Mouse (Mus musculus): ENCODE data around the gene Tmem231. TPM values are rescaled to one million over a fixed set of nuclear protein-coding genes. Genes with fewer than 3 reads are reported as not detected.

The Tmem231 gene
- total and polyA plus RNA-seq, 2 experiments from 2014 or later: 1.2 to 1.6 TPM

- DNase-seq (ENCODE audit: low spot score) (no peak), ATAC-seq (ENCODE audit: insufficient read depth, low read depth) (no peak)
- no peaks in the 10 kb centered on the region for H3K36me3 ChIP-seq (replicated peaks; ENCODE audit: control insufficient read depth, insufficient read depth, low read length)
- no peaks in the 10 kb centered on the region for H3K4me1 ChIP-seq (ENCODE audit: control insufficient read depth, insufficient read depth)
- H3K27me3 ChIP-seq (ENCODE audit: control insufficient read depth, insufficient read depth, low read length): no peaks in the 10 kb centered on the region
- 88% methylated on average over 4 of the region's 4 CpGs for WGBS
- H3K27ac ChIP-seq (ENCODE audit: low read depth): no peak overlapping the region
- TF ChIP-seq EP300 (IDR thresholded peaks at IDR 0.05; ENCODE audit: low read depth) (no peak), CTCF (IDR thresholded peaks at IDR 0.05; ENCODE audit: low read depth) (no peak)
- no peak overlapping the region for H3K4me2 ChIP-seq (ENCODE audit: low read depth, low read length)
- no peaks in the 10 kb centered on the region for H3K9me3 ChIP-seq (replicated peaks; ENCODE audit: control insufficient read depth, low read length)
- no peak overlapping the region for H3K9ac ChIP-seq (replicated peaks; ENCODE audit: low read depth, low read length)
- H3K4me3 ChIP-seq (ENCODE audit: low read depth, low read length): no peak overlapping the region
These were observed 50.1 kb downstream of the Tmem231 start for GRCm38 (mm10) chr8:111883615-111884014.

GRCm38 (mm10) chr8:111881591-111881990 is 52.1 kb downstream of the Tmem231 start:
- TF ChIP-seq CTCF (IDR thresholded peaks at IDR 0.05; ENCODE audit: low read depth) (peak; percentile 84), EP300 (IDR thresholded peaks at IDR 0.05; ENCODE audit: low read depth) (no peak)
- Histone ChIP-seq H3K27me3 (ENCODE audit: control insufficient read depth, insufficient read depth, low read length) (no peaks in the 10 kb centered on the region), H3K9ac (replicated peaks; ENCODE audit: low read depth, low read length) (no peak overlapping the region), H3K4me1 (ENCODE audit: control insufficient read depth, insufficient read depth) (no peaks in the 10 kb centered on the region), H3K27ac (ENCODE audit: low read depth) (no peak overlapping the region), H3K36me3 (replicated peaks; ENCODE audit: control insufficient read depth, insufficient read depth, low read length) (no peaks in the 10 kb centered on the region), H3K9me3 (replicated peaks; ENCODE audit: control insufficient read depth, low read length) (0 out of 2 replicates have a peak, but pooled peaks cover 3% of the 10 kb centered on the region), H3K4me2 (ENCODE audit: low read depth, low read length) (no peak overlapping the region), H3K4me3 (ENCODE audit: low read depth, low read length) (no peak overlapping the region)
- 0% methylated on average over 2 of the region's 2 CpGs for WGBS
- DNase-seq (ENCODE audit: low spot score): peak; percentile 62
- peak; percentile 45; the same call in 1 of the 2 replicates for ATAC-seq (ENCODE audit: insufficient read depth, low read depth)

- Histone ChIP-seq H3K27ac (ENCODE audit: low read depth) (no peak overlapping the region), H3K9ac (replicated peaks; ENCODE audit: low read depth, low read length) (no peak overlapping the region), H3K9me3 (replicated peaks; ENCODE audit: control insufficient read depth, low read length) (0 out of 2 replicates have a peak, but pooled peaks cover 3% of the 10 kb centered on the region), H3K27me3 (ENCODE audit: control insufficient read depth, insufficient read depth, low read length) (no peaks in the 10 kb centered on the region), H3K4me3 (ENCODE audit: low read depth, low read length) (no peak overlapping the region), H3K4me2 (ENCODE audit: low read depth, low read length) (no peak overlapping the region), H3K36me3 (replicated peaks; ENCODE audit: control insufficient read depth, insufficient read depth, low read length) (no peaks in the 10 kb centered on the region), H3K4me1 (ENCODE audit: control insufficient read depth, insufficient read depth) (no peaks in the 10 kb centered on the region)
- DNase-seq (ENCODE audit: low spot score): no peak
- no peak for ATAC-seq (ENCODE audit: insufficient read depth, low read depth)
- TF ChIP-seq CTCF (IDR thresholded peaks at IDR 0.05; ENCODE audit: low read depth): no peak
- TF ChIP-seq EP300 (IDR thresholded peaks at IDR 0.05; ENCODE audit: low read depth): no peak
- WGBS: 72% methylated on average over 9 of the region's 9 CpGs
These were observed 56.0 kb downstream of the Tmem231 start for GRCm38 (mm10) chr8:111877711-111878110.

GRCm38 (mm10) chr8:111876355-111876948 is 57.2 kb downstream of the Tmem231 start, which contains the start of gene Tmem170:
Tmem170 (minus strand) TSS chr8:111876750.
- Histone ChIP-seq H3K4me2 (ENCODE audit: low read depth, low read length) (peak within 1 kb of the TSS; percentile 97), H3K9ac (replicated peaks; ENCODE audit: low read depth, low read length) (peak within 1 kb of the TSS; percentile 78), H3K9me3 (replicated peaks; ENCODE audit: control insufficient read depth, low read length) (0 out of 2 replicates have a peak, but pooled peaks cover 3% of the 10 kb centered on the region), H3K4me3 (ENCODE audit: low read depth, low read length) (peak within 1 kb of the TSS; percentile 96), H3K4me1 (ENCODE audit: control insufficient read depth, insufficient read depth) (no peaks in the 10 kb centered on the region), H3K36me3 (replicated peaks; ENCODE audit: control insufficient read depth, insufficient read depth, low read length) (no peaks in the 10 kb centered on the region), H3K27me3 (ENCODE audit: control insufficient read depth, insufficient read depth, low read length) (no peaks in the 10 kb centered on the region), H3K27ac (ENCODE audit: low read depth) (peak within 1 kb of the TSS; percentile 81)
- TF ChIP-seq CTCF (IDR thresholded peaks at IDR 0.05; ENCODE audit: low read depth): peak; percentile 98
- no peak for TF ChIP-seq EP300 (IDR thresholded peaks at IDR 0.05; ENCODE audit: low read depth)
- DNase-seq (ENCODE audit: low spot score) (peak; percentile 97), ATAC-seq (ENCODE audit: insufficient read depth, low read depth) (peak; percentile 99)
- WGBS: under 1% methylated on average over 41 of the region's 53 CpGs

- Histone ChIP-seq H3K4me2 (ENCODE audit: low read depth, low read length) (peak overlapping the region; percentile 97), H3K27me3 (ENCODE audit: control insufficient read depth, insufficient read depth, low read length) (no peaks in the 10 kb centered on the region), H3K4me3 (ENCODE audit: low read depth, low read length) (peak overlapping the region; percentile 96), H3K27ac (ENCODE audit: low read depth) (peak overlapping the region; percentile 81), H3K9me3 (replicated peaks; ENCODE audit: control insufficient read depth, low read length) (0 out of 2 replicates have a peak, but pooled peaks cover 3% of the 10 kb centered on the region), H3K4me1 (ENCODE audit: control insufficient read depth, insufficient read depth) (no peaks in the 10 kb centered on the region), H3K9ac (replicated peaks; ENCODE audit: low read depth, low read length) (peak overlapping the region; percentile 78), H3K36me3 (replicated peaks; ENCODE audit: control insufficient read depth, insufficient read depth, low read length) (no peaks in the 10 kb centered on the region)
- DNase-seq (ENCODE audit: low spot score): no peak
- WGBS: 22% methylated on average over 9 of the region's 9 CpGs
- no peak for ATAC-seq (ENCODE audit: insufficient read depth, low read depth)
- no peak for TF ChIP-seq CTCF (IDR thresholded peaks at IDR 0.05; ENCODE audit: low read depth)
- no peak for TF ChIP-seq EP300 (IDR thresholded peaks at IDR 0.05; ENCODE audit: low read depth)
These were observed 57.9 kb downstream of the Tmem231 start for GRCm38 (mm10) chr8:111875758-111876157.

All from heart, postnatal 0 days (tissue).